Mouse (Mus musculus) right cerebral cortex, postnatal 14 days (tissue): ENCODE measurements around the gene Tm4sf20.

Experiments
- DNase-seq: peaks from one replicate; pipeline ENCODE4 v3.0.0; 2022

The Tm4sf20 gene

DNA sequence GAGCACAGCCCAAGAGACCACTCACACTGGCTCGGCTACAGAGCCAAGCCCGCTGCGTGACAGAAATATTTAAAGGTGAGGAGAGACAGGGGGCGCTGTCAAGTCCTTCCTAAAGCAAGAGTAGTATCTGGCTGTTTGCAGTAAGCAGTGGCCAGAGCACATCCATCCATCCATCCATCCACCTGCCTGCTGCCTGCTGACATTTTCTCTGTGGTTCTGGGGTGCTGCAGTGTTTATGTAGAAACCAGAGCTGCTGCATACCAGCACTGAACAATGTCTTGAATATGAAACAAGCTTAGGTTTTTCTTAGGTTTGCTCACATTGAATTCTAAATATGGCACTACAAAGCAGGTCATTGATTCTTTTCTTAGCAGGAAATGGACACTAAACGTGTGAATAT lies 4.9 kb upstream of the Tm4sf20 start:
- no peak for DNase-seq

GRCm38 (mm10) chr1:82772428-82772827 lies 4.2 kb upstream of the Tm4sf20 start:
- DNase-seq = no peak

GRCm38 (mm10) chr1:82771022-82771586 lies 2.8 kb upstream of the Tm4sf20 start, which contains the start of gene Gm47791:
TSS of gene Gm47791 (minus strand) at chr1:82771243.
- no peak for DNase-seq

DNA sequence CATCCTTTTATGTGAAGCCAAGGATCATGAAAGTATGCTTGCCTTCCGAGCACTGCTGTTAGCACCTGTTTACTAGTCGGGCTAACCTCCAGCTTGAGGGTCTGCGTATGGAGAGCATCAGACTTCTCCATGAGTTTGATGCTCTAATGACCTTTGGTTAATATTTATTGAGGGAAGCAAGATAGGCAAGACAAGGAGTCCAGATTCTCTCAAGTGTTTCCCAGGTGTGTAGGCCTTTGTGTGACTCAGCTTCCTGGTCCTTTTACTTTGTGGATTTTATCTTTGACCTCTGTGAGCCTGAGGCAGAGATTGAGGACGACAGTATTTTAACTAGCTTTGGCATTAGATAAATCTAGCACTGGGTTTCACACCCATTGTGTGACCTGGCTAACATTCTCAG lies 1.6 kb downstream of the Tm4sf20 start:
- no peak for DNase-seq

DNA sequence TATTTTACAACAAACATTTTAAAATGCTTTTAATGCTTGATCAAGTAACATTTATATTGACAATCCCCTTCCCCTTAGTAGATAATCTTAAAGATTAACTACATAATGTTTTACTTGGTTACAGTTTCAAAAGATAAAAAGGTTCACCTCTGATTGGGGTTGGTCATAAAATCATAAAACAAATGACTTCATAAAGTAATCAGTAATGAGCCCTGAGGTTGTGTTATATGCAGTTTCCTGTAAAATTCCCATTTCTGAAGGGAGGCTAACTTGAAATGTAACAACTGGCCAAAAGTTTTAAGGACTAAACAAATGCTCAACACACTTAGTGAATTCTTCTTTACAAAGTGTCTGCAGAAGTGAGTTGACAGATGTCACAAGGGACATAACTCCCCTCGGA lies 2.0 kb downstream of the Tm4sf20 start:
- no peak for DNase-seq

- DNase-seq = no peak
These were observed 6.0 kb downstream of the Tm4sf20 start for GRCm38 (mm10) chr1:82762274-82762673.

DNA sequence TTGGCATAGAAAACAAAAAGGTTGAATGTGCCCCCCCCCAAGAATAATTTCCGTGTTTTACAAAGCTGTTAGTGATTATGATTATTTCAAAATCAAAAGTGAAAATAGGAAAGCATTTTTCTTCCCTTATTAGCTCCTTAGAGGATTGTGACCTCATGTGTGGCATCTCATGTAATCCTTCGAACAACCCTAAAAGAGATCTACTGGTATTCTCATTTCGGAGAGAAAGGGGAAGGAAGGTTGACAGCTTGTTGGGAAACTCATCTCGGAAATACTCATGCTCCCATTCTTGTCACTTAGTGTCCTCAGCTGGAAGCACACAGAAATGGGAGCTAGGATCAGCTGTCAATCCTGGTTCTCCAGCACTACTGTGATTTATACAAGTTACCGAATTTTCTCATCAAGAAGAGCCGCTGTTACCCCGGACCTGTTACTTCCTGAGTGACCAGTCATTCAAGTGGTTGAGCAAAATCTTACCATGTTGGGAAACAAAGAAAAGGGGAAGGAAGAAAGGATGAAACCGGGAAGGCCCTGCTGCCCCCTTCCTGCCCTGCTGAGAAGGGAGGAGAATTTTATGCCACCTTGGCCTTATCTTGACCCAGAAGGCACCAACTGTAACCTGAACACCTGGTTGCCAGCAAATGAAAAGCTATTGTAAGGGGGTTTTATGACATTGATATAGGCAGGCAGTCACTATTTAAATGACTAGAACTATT lies 6.6 kb downstream of the Tm4sf20 start:
- DNase-seq = no peak

DNA sequence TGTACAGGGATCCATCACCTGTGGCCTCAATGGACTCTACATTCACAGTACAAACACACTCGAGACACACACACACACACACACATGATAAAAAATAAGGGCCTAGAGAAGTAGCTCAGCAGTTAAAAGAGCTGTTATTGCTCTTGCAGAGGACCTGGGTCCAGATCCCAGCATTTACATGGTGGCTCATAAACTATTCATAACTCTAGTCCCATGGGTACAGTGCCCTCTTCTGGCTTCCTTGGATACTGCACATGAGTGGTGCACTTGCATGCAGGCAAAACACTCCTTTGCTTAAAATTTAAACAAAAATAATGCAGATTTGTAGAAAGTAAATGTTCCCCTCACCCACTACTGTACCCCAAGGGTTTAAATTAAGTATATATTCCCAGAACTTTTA lies 8.7 kb downstream of the Tm4sf20 start:
- DNase-seq = no peak

GRCm38 (mm10) chr1:82747714-82748452 lies 20.4 kb downstream of the Tm4sf20 start:
- DNase-seq = no peak

DNA sequence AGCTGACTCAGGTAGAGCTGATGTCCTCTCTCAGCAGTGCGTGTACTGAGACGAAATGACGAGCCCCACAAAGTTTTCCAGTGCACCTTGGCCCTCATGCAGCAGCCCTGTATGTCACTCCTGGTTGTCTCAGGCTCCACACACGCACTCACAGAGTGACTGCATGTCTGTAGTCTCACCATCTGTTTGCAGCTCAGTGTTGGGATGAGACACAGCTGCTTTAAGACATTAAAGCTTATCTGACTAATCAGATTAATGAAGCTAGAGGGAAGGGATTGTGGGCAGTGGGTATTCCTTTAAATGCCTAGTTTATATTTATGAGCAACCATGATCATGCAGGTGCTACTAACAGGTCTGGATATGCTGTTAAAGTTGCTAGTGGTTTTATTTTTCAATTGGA lies 21.9 kb downstream of the Tm4sf20 start:
- no peak for DNase-seq

GRCm38 (mm10) chr1:82743962-82744361 lies 24.3 kb downstream of the Tm4sf20 start:
- DNase-seq = no peak

GRCm38 (mm10) chr1:82741539-82741938 lies 26.7 kb downstream of the Tm4sf20 start:
- no peak for DNase-seq

- DNase-seq = no peak
These were observed 30.2 kb downstream of the Tm4sf20 start for GRCm38 (mm10) chr1:82738066-82738465.

GRCm38 (mm10) chr1:82733357-82733756 lies 34.9 kb downstream of the Tm4sf20 start:
- no peak for DNase-seq

DNA sequence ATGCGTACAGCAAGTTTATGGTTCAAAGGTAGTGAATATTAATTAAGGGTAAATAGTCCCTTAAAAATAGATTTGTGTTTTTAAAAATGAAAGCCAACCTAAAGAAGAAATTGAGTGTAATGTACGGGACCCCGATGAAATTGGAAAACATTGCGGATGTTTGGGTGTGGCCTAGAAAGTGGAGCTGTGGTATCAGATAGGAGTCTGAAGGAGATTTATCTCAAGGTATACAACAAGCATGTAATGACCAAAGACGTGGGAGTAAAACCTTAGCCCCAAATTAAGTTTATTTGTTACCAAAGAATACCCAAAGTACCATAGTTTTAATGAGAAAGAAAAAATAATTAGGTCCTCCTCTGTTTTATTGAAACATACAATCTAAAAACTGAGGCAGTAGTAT lies 41.8 kb downstream of the Tm4sf20 start:
- DNase-seq = no peak

- no peak for DNase-seq
These were observed 42.4 kb downstream of the Tm4sf20 start for GRCm38 (mm10) chr1:82725875-82726185.

GRCm38 (mm10) chr1:82725026-82725874 lies 43.0 kb downstream of the Tm4sf20 start:
- DNase-seq = peak; percentile 9

- peak; percentile 91 for DNase-seq
These were observed 43.8 kb downstream of the Tm4sf20 start, which contains the start of gene Mff for GRCm38 (mm10) chr1:82724339-82725025. TSS of gene Mff (plus strand) at chr1:82724890.

- DNase-seq = no peak
These were observed 50.3 kb downstream of the Tm4sf20 start for GRCm38 (mm10) chr1:82717816-82718512.
